Mouse (Mus musculus) ES-Bruce4 (cell line): ENCODE results near the gene Camta1.

Experiments used
- CTCF ChIP-seq: IDR thresholded peaks from one replicate; pipeline ENCODE4 v1.8.1; 2011; ENCODE audit warnings: low read depth, low read length
- EP300 ChIP-seq: IDR thresholded peaks from 2 replicates; pipeline ENCODE4 v1.6.1; 2011; ENCODE audit warnings: low read depth, low read length; ENCODE audit not compliant: insufficient read depth

GRCm38 (mm10) chr4:151902046-151902688 is 40.5 kb upstream of the Camta1 start:
- TF ChIP-seq CTCF (no peak), EP300 (no peak)
